Comparison of ENCODE assay signal across 1 mouse cellular context in genomic region chr5:115359851-115360372, GRCm38 (mm10).
TF ChIP-seq lines count a peak whose summit lies in the region.

No protein-coding gene starts in this region.

TF ChIP-seq in CH12.LX, 34 proteins besides CTCF, POLR2A, EP300 and RAD21:
- TF ChIP-seq MYC (IDR thresholded peaks at IDR 0.05; ENCODE audit: low read depth, low read length) (no peak), JUN (IDR thresholded peaks at IDR 0.05; ENCODE audit: insufficient read depth, low read depth, low read length) (no peak), CHD1 (IDR thresholded peaks at IDR 0.05; ENCODE audit: low read depth, low read length) (no peak), ETS1 (conservative IDR thresholded peaks at IDR 0.05; ENCODE audit: low read depth, low read length) (no peak), E2F4 (IDR thresholded peaks at IDR 0.05; ENCODE audit: insufficient replicate concordance, low read depth, low read length) (no peak), MAFK (IDR thresholded peaks at IDR 0.05; ENCODE audit: insufficient replicate concordance, low read length) (no peak), NELFE (IDR thresholded peaks at IDR 0.05; ENCODE audit: low read depth, low read length) (no peak), MEF2A (IDR thresholded peaks at IDR 0.05; ENCODE audit: borderline replicate concordance, low read depth, low read length) (no peak), TCF12 (IDR thresholded peaks at IDR 0.05; ENCODE audit: low read depth, low read length) (no peak), RCOR1 (conservative IDR thresholded peaks at IDR 0.05; ENCODE audit: low read depth, low read length) (no peak), ELF1 (IDR thresholded peaks at IDR 0.05; ENCODE audit: low read depth, low read length) (no peak), HCFC1 (IDR thresholded peaks at IDR 0.05; ENCODE audit: low read depth, low read length) (no peak), ZC3H11A (IDR thresholded peaks at IDR 0.05; ENCODE audit: low read depth, low read length) (no peak)
